Mouse (Mus musculus): Measurements from ENCODE around the gene 1810010D01Rik.

GRCm38 (mm10) chr7:145198223-145198714 is 9.7 kb downstream of the 1810010D01Rik start:
- TF ChIP-seq CTCF (IDR thresholded peaks at IDR 0.05) (no peak; the same call in 1 of the 2 replicates), EP300 (IDR thresholded peaks at IDR 0.05) (no peak)
